Mouse (Mus musculus) embryonic facial prominence, embryonic 13.5 days (tissue): ENCODE measurements at regions not wholly inside any gene's neighbourhood (a gene's known extent, or its start where the extent isn't known, plus 50 kb on each side); places are given as distances from the start of the nearest gene placed in this dataset.
A peak's percentile ranks its signal among the peaks of the same experiment; 100 is the strongest.
"Not testable (repeated sequence)": the region's sequence is repeated elsewhere in the genome, so short reads cannot be mapped to it uniquely, and the experiment has no call there.

Source experiments
- ATAC-seq: fragments of 200-750 bp; cut with Nextera tagmentation; 2 replicates; pipeline ENCODE4 v1.8.0; 2017; ENCODE audit warnings: low read depth; ENCODE audit not compliant: insufficient number of reproducible peaks, insufficient read depth, low FRiP score, low TSS enrichment
- H3K27ac ChIP-seq: fragments of 300-500 bp; sonication (generic); 2 replicates; pipeline ENCODE4 v1.5.1; 2015; ENCODE audit warnings: moderate library complexity, mild to moderate bottlenecking, inconsistent platforms
- H3K27me3 ChIP-seq: fragments of 300-500 bp; sonication (generic); 2 replicates; pipeline ENCODE4 v1.6.1; 2015; ENCODE audit warnings: mild to moderate bottlenecking, inconsistent platforms
- H3K36me3 ChIP-seq: fragments of 300-500 bp; sonication (generic); 2 replicates; pipeline ENCODE4 v1.6.1; 2015; ENCODE audit warnings: mild to moderate bottlenecking, inconsistent platforms
- H3K4me1 ChIP-seq: fragments of 300-500 bp; sonication (generic); 2 replicates; pipeline ENCODE4 v1.6.1; 2015; ENCODE audit warnings: inconsistent platforms
- H3K4me2 ChIP-seq: fragments of 300-500 bp; sonication (generic); 2 replicates; pipeline ENCODE4 v1.6.1; 2015; ENCODE audit warnings: moderate library complexity, mild to moderate bottlenecking, inconsistent platforms
- H3K4me3 ChIP-seq: fragments of 300-500 bp; sonication (generic); 2 replicates; pipeline ENCODE4 v1.5.1; 2015; ENCODE audit warnings: mild to moderate bottlenecking, inconsistent platforms
- H3K9ac ChIP-seq: fragments of 300-500 bp; sonication (generic); 2 replicates; pipeline ENCODE4 v1.6.1; 2015; ENCODE audit warnings: mild to moderate bottlenecking, inconsistent platforms
- H3K9me3 ChIP-seq: fragments of 300-500 bp; sonication (generic); 2 replicates; pipeline ENCODE4 v1.6.1; 2016; ENCODE audit warnings: inconsistent platforms
- WGBS: fragments of 180-500 bp; shearing (Covaris S2); methylation state at CpG from one replicate; pipeline ENCODE4 v1.1.7; 2015; ENCODE audit warnings: mixed read lengths; 5-methylcytosine and 5-hydroxymethylcytosine counted together

GRCm38 (mm10) chr7:64007766-64008165, 69.1 kb upstream of the Klf13 start:
- Histone ChIP-seq H3K9ac (no peak overlapping the region), H3K27me3 (no peaks in the 10 kb centered on the region), H3K4me3 (no peak overlapping the region), H3K4me2 (no peak overlapping the region), H3K27ac (no peak overlapping the region), H3K9me3 (no peaks in the 10 kb centered on the region), H3K36me3 (no peaks in the 10 kb centered on the region), H3K4me1 (no peaks in the 10 kb centered on the region)
- no peak for ATAC-seq
- WGBS = 74% methylated on average over 3 of the region's 3 CpGs

GRCm38 (mm10) chr7:64006935-64007334, 68.2 kb upstream of the Klf13 start:
- no peak for ATAC-seq
- Histone ChIP-seq H3K4me3 (no peak overlapping the region), H3K9ac (no peak overlapping the region), H3K27me3 (no peaks in the 10 kb centered on the region), H3K27ac (no peak overlapping the region), H3K9me3 (no peaks in the 10 kb centered on the region), H3K4me1 (no peaks in the 10 kb centered on the region), H3K4me2 (no peak overlapping the region), H3K36me3 (no peaks in the 10 kb centered on the region)
- WGBS = 86% methylated on average over 4 of the region's 4 CpGs

- H3K4me1 ChIP-seq = no peaks in the 10 kb centered on the region
- H3K4me2 ChIP-seq = no peak overlapping the region
- no peak overlapping the region for H3K4me3 ChIP-seq
- H3K36me3 ChIP-seq = no peaks in the 10 kb centered on the region
- no peak for ATAC-seq
- no peak overlapping the region for H3K9ac ChIP-seq
- H3K27ac ChIP-seq = no peak overlapping the region
- WGBS = 95% methylated on average over 1 of the region's 1 CpGs
- no peaks in the 10 kb centered on the region for H3K27me3 ChIP-seq
- no peaks in the 10 kb centered on the region for H3K9me3 ChIP-seq
These were observed 67.0 kb upstream of the Klf13 start for GRCm38 (mm10) chr7:64005765-64006164.

- Histone ChIP-seq H3K9ac (no peak overlapping the region), H3K27ac (no peak overlapping the region), H3K4me1 (peaks cover 4% of the 10 kb centered on the region), H3K4me2 (no peak overlapping the region), H3K4me3 (no peak overlapping the region), H3K36me3 (no peaks in the 10 kb centered on the region), H3K27me3 (no peaks in the 10 kb centered on the region), H3K9me3 (no peaks in the 10 kb centered on the region)
- WGBS = 80% methylated on average over 5 of the region's 5 CpGs
- ATAC-seq = no peak
These were observed 65.2 kb upstream of the Klf13 start for GRCm38 (mm10) chr7:64003904-64004303.

GRCm38 (mm10) chr7:64001611-64002111, 62.9 kb upstream of the Klf13 start:
- WGBS = 65% methylated on average over 9 of the region's 9 CpGs
- no peaks in the 10 kb centered on the region for H3K9me3 ChIP-seq
- no peak for ATAC-seq

GRCm38 (mm10) chr7:63998995-63999960, 60.6 kb upstream of the Klf13 start:
- 0 out of 2 replicates have a peak overlapping the region, but pooled peaks have one; percentile 7 for H3K27ac ChIP-seq
- 64% methylated on average over 6 of the region's 6 CpGs for WGBS
- H3K27me3 ChIP-seq = no peaks in the 10 kb centered on the region
- H3K4me3 ChIP-seq = no peak overlapping the region
- H3K36me3 ChIP-seq = no peaks in the 10 kb centered on the region
- no peak overlapping the region for H3K9ac ChIP-seq
- no peak overlapping the region for H3K4me2 ChIP-seq
- no peak for ATAC-seq
- peaks cover 4% of the 10 kb centered on the region for H3K4me1 ChIP-seq
- no peaks in the 10 kb centered on the region for H3K9me3 ChIP-seq

More at GRCm38 (mm10) chr7:64001611-64002111, 62.9 kb upstream of the Klf13 start:
- Histone ChIP-seq H3K4me3 (no peak overlapping the region), H3K9ac (no peak overlapping the region), H3K27me3 (no peaks in the 10 kb centered on the region), H3K4me2 (no peak overlapping the region), H3K36me3 (no peaks in the 10 kb centered on the region), H3K27ac (no peak overlapping the region), H3K4me1 (peaks cover 4% of the 10 kb centered on the region)

- peaks cover 4% of the 10 kb centered on the region for H3K4me1 ChIP-seq
- WGBS = 81% methylated on average over 3 of the region's 3 CpGs
These were observed 59.3 kb upstream of the Klf13 start for GRCm38 (mm10) chr7:63997997-63998396.

GRCm38 (mm10) chr7:63996581-63997098, 57.9 kb upstream of the Klf13 start:
- Histone ChIP-seq H3K27ac (no peak overlapping the region), H3K4me1 (peaks cover 4% of the 10 kb centered on the region), H3K9ac (no peak overlapping the region), H3K9me3 (no peaks in the 10 kb centered on the region), H3K4me2 (no peak overlapping the region), H3K27me3 (no peaks in the 10 kb centered on the region), H3K36me3 (no peaks in the 10 kb centered on the region), H3K4me3 (no peak overlapping the region)
- ATAC-seq = no peak
- WGBS = 85% methylated on average over 6 of the region's 6 CpGs

More at GRCm38 (mm10) chr7:63997997-63998396, 59.3 kb upstream of the Klf13 start:
- ATAC-seq = no peak
- H3K36me3 ChIP-seq = no peaks in the 10 kb centered on the region
- no peaks in the 10 kb centered on the region for H3K9me3 ChIP-seq
- H3K9ac ChIP-seq = no peak overlapping the region
- H3K27ac ChIP-seq = no peak overlapping the region
- no peak overlapping the region for H3K4me2 ChIP-seq
- no peak overlapping the region for H3K4me3 ChIP-seq
- H3K27me3 ChIP-seq = no peaks in the 10 kb centered on the region

GRCm38 (mm10) chr7:63995255-63995980, 56.7 kb upstream of the Klf13 start:
- no peak for ATAC-seq
- Histone ChIP-seq H3K36me3 (no peaks in the 10 kb centered on the region), H3K4me3 (no peak overlapping the region), H3K9me3 (no peaks in the 10 kb centered on the region), H3K4me2 (no peak overlapping the region), H3K27ac (no peak overlapping the region), H3K4me1 (peaks cover 4% of the 10 kb centered on the region), H3K27me3 (no peaks in the 10 kb centered on the region), H3K9ac (no peak overlapping the region)
- 90% methylated on average over 3 of the region's 3 CpGs for WGBS

- H3K9me3 ChIP-seq, H3K4me1 ChIP-seq, H3K4me2 ChIP-seq, H3K36me3 ChIP-seq, H3K27me3 ChIP-seq, H3K9ac ChIP-seq, H3K27ac ChIP-seq, ATAC-seq, H3K4me3 ChIP-seq: not testable (repeated sequence)
- WGBS = 73% methylated on average over 3 of the region's 3 CpGs
These were observed 56.1 kb upstream of the Klf13 start for GRCm38 (mm10) chr7:63994769-63995168.

GRCm38 (mm10) chr7:63992155-63992554, 53.4 kb upstream of the Klf13 start:
- Histone ChIP-seq H3K27ac (no peak overlapping the region), H3K27me3 (no peaks in the 10 kb centered on the region), H3K4me1 (peaks cover 2% of the 10 kb centered on the region), H3K4me3 (no peak overlapping the region), H3K9me3 (no peaks in the 10 kb centered on the region), H3K9ac (no peak overlapping the region), H3K36me3 (no peaks in the 10 kb centered on the region), H3K4me2 (no peak overlapping the region)
- 82% methylated on average over 13 of the region's 13 CpGs for WGBS
- no peak for ATAC-seq
